Mouse (Mus musculus): Measurements from ENCODE around the gene Plb1. TPM values are rescaled to one million over a fixed set of nuclear protein-coding genes. Genes with fewer than 3 reads are reported as not detected.

Gene Plb1
- total and polyA plus RNA-seq, 3 experiments: 0.51 to 2.3 (median 0.66) TPM

- H3K9ac ChIP-seq (ENCODE audit: insufficient read depth, low read depth): no peak overlapping the region
- H3K4me2 ChIP-seq (ENCODE audit: insufficient read depth, low read depth, poor library complexity, severe bottlenecking): no peak overlapping the region
- H3K27ac ChIP-seq (ENCODE audit: insufficient read depth, low read depth): no peak overlapping the region
- no peaks in the 10 kb centered on the region for H3K36me3 ChIP-seq (replicated peaks in 1 of 2; ENCODE audit: control insufficient read depth in 1 of 2, insufficient read depth in 1 of 2, low read length in 1 of 2)
- no peak for TF ChIP-seq JUND (conservative IDR thresholded peaks at IDR 0.05; ENCODE audit: low read depth, low read length)
- TF ChIP-seq SIN3A (IDR thresholded peaks at IDR 0.05; ENCODE audit: low read length): no peak
- no peak for TF ChIP-seq TBP (conservative IDR thresholded peaks at IDR 0.05; ENCODE audit: low read depth, low read length)
- TF ChIP-seq BHLHE40 (IDR thresholded peaks at IDR 0.05; ENCODE audit: low read depth, low read length): no peak
- no peak for TF ChIP-seq ZMIZ1 (IDR thresholded peaks at IDR 0.05; ENCODE audit: low read depth, low read length)
- TF ChIP-seq MYC (IDR thresholded peaks at IDR 0.05; ENCODE audit: low read depth, low read length): 0 out of 2 replicates have a peak, but pooled peaks have one; percentile 51
- no peak for TF ChIP-seq UBTF (IDR thresholded peaks at IDR 0.05; ENCODE audit: low read depth, low read length)
- no peak for TF ChIP-seq JUN (IDR thresholded peaks at IDR 0.05; ENCODE audit: insufficient read depth, low read depth, low read length)
- TF ChIP-seq HCFC1 (IDR thresholded peaks at IDR 0.05; ENCODE audit: low read depth, low read length): no peak
- no peak for TF ChIP-seq CHD1 (IDR thresholded peaks at IDR 0.05; ENCODE audit: low read depth, low read length)
- TF ChIP-seq USF2 (conservative IDR thresholded peaks at IDR 0.05; ENCODE audit: low read depth, low read length): no peak
- TF ChIP-seq CHD2 (IDR thresholded peaks at IDR 0.05; ENCODE audit: low read length): no peak
- TF ChIP-seq USF1 (IDR thresholded peaks at IDR 0.05; ENCODE audit: low read depth, low read length): no peak
- no peak for TF ChIP-seq ZNF384 (IDR thresholded peaks at IDR 0.05; ENCODE audit: low read depth, low read length)
- no peak for TF ChIP-seq GABPA (IDR thresholded peaks at IDR 0.05; ENCODE audit: insufficient replicate concordance, low read depth, low read length)
- no peak for TF ChIP-seq NELFE (IDR thresholded peaks at IDR 0.05; ENCODE audit: low read depth, low read length)
- TF ChIP-seq ZC3H11A (IDR thresholded peaks at IDR 0.05; ENCODE audit: low read depth, low read length): peak; percentile 64
- no peak for TF ChIP-seq ELF1 (IDR thresholded peaks at IDR 0.05; ENCODE audit: low read depth, low read length)
- no peak for TF ChIP-seq TCF12 (IDR thresholded peaks at IDR 0.05; ENCODE audit: low read depth, low read length)
- TF ChIP-seq POLR2AphosphoS2 (IDR thresholded peaks at IDR 0.05; ENCODE audit: low read depth, low read length): no peak
- no peak for TF ChIP-seq KAT2A (IDR thresholded peaks at IDR 0.05; ENCODE audit: insufficient replicate concordance, low read length)
- TF ChIP-seq ZKSCAN1 (IDR thresholded peaks at IDR 0.05; ENCODE audit: borderline replicate concordance, low read depth, low read length): no peak
- TF ChIP-seq MAFK (IDR thresholded peaks at IDR 0.05; ENCODE audit: insufficient replicate concordance, low read length): no peak
- no peak for TF ChIP-seq MAX (IDR thresholded peaks at IDR 0.05; ENCODE audit: low read length)
- TF ChIP-seq PAX5 (IDR thresholded peaks at IDR 0.05; ENCODE audit: low read length): no peak
- TF ChIP-seq E2F4 (IDR thresholded peaks at IDR 0.05; ENCODE audit: insufficient replicate concordance, low read depth, low read length): no peak
- TF ChIP-seq IRF4 (IDR thresholded peaks at IDR 0.05; ENCODE audit: low read depth, low read length): peak; percentile 21; the same call in 1 of the 2 replicates
- no peak for TF ChIP-seq POLR2A (IDR thresholded peaks at IDR 0.05; ENCODE audit: low read depth, low read length)
- no peak for TF ChIP-seq ETS1 (conservative IDR thresholded peaks at IDR 0.05; ENCODE audit: low read depth, low read length)
- TF ChIP-seq MAZ (IDR thresholded peaks at IDR 0.05; ENCODE audit: low read depth, low read length): no peak
- peak; percentile 94 for TF ChIP-seq RAD21 (IDR thresholded peaks at IDR 0.05; ENCODE audit: low read depth, low read length)
- TF ChIP-seq RCOR1 (conservative IDR thresholded peaks at IDR 0.05; ENCODE audit: low read depth, low read length): no peak
- peak; percentile 58 to 93 for TF ChIP-seq CTCF (conservative IDR thresholded peaks at IDR 0.05 in 1 of 2, IDR thresholded peaks at IDR 0.05 in 1 of 2; ENCODE audit: low read depth in 2 of 2, low read length in 2 of 2)
- TF ChIP-seq MXI1 (IDR thresholded peaks at IDR 0.05; ENCODE audit: low read depth, low read length): no peak
- peak; percentile 90 for TF ChIP-seq SMC3 (IDR thresholded peaks at IDR 0.05; ENCODE audit: low read depth, low read length)
- H3K4me3 ChIP-seq (replicated peaks in 1 of 3; ENCODE audit: low read depth in 2 of 3, low read length in 2 of 3, poor library complexity in 1 of 3): no peak overlapping the region
- H3K79me2 ChIP-seq (replicated peaks; ENCODE audit: control insufficient read depth, extremely low read depth, insufficient read depth, poor library complexity, severe bottlenecking): no peaks in the 10 kb centered on the region
- dilution Hi-C loops (cut with MboI; ENCODE audit: extremely low pct_ligation_motif_present, extremely low pct_unique_long_range_greater_than_20kb, low sequenced_read_pairs) (no loop called here), in situ Hi-C loops (cut with MboI; ENCODE audit: low pct_ligation_motif_present, low pct_unique_long_range_greater_than_20kb, low sequenced_read_pairs) (loop anchor here (10.0 kb wide), 2 partner anchors 603 to 633 kb away; partner anchors contain the start of gene Mrpl33)
- no peaks in the 10 kb centered on the region for H3K9me3 ChIP-seq (replicated peaks; ENCODE audit: low read length)
- peak; percentile 97 for DNase-seq (ENCODE audit: extremely low read depth)
- H3K27me3 ChIP-seq (replicated peaks): no peaks in the 10 kb centered on the region
- H3K4me1 ChIP-seq (ENCODE audit: control insufficient read depth in 1 of 2, insufficient read depth in 2 of 2): peaks cover 4 to 38% of the 10 kb centered on the region in 2 experiments; a peak in 2 of 4 replicates
Measured at GRCm38 (mm10) chr5:32197698-32198097, 34.8 kb upstream of the Plb1 start.
